Mouse (Mus musculus): ENCODE measurements around the gene Oxsr1.
A peak's percentile ranks its signal among the peaks of the same experiment; 100 is the strongest.
"Not testable (repeated sequence)": the region's sequence is repeated elsewhere in the genome, so short reads cannot be mapped to it uniquely, and the experiment has no call there.

Gene Oxsr1

DNA sequence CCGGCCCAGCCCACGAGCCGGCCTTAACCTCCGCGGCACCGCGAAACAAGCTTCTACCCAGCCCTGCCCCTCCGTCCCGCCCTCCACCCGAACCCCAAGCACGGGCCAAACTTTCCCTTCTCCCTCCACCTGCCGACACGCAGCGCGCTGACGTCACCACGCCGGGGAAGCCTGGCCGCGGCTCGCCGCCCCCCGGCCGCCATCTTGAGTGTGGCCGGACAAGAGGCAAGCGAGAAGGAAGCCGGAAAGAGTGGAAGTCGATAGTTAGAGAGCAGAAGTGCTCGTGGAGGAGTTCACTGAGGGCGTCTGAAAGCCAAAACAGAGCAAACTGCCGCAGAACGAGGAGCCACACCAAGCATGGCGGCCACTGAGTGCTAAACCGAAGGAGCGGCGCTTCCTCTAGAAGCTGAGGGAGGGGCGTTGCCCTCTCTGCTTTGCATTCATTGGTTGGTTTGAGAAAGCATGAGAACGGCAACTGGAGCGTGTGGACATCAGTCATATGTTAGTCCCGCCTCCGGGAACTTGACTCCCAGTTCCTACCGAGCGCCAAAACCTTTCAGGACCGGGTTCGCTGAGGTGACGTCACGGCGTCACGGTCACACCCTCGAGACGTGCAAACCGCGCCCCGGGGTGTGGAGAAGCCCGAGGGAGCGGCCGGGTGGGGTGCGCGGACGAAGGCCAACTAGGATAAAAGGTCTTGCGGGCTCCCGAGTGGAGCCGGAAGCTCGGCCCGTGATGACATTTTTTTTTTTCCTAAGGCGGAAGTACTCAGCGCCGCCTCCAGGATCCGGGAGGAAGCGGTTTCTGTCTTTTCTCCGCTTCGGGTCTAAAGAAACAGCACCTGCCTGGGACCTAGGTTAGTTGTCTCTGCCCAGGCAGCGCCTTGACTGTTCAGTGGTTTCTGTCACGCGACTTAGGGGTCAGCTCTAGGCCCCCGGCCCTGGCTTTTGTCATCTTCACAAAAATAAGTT is at the start of gene Oxsr1:
Gene Oxsr1 (minus strand): TSS at position 139 of the 971 bp plus-strand sequence.
- DNase-seq (ENCODE audit: low read depth, low spot score), result peak; percentile 98

DNA sequence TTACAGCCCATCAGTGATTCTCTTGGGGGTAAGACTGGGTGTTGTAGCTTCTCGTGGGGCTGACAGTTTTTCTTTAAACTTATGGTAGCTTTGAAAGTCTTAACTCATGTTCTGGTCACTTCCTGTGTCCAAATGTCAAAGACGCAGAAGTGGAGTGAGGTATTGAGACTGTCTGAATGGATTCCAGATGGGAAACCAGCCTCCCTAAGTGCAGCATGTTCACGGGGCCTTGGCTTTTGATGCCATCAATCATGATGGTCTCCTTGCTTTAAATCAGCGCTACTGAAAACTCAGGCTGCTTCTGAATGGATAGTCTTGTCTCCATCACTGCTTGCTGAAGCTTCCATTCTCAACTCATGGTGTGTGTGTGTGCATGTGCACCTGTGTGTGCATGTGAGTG is 49.0 kb upstream of the Oxsr1 start:
- DNase-seq (ENCODE audit: low read depth, low spot score), result no peak

DNA sequence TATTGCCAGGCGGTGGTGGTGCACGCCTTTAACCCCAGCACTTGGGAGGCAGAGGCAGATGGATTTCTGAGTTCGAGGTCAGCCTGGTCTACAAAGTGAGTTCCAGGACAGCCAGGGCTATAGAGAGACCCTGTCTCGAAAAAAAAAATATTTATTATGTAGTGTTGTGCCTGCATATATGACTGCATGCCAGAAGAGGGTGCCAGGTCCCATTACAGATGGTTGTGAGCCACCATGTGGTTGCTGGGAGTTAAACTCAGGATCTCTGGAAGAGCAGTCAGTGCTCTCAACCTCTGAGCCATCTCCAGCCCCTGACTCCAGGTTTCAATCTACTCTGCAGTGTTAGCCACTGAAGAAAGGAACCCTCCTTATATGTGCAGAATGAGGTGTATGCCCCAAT is 48.5 kb upstream of the Oxsr1 start:
- DNase-seq (ENCODE audit: low read depth, low spot score), result not testable (repeated sequence)

DNA sequence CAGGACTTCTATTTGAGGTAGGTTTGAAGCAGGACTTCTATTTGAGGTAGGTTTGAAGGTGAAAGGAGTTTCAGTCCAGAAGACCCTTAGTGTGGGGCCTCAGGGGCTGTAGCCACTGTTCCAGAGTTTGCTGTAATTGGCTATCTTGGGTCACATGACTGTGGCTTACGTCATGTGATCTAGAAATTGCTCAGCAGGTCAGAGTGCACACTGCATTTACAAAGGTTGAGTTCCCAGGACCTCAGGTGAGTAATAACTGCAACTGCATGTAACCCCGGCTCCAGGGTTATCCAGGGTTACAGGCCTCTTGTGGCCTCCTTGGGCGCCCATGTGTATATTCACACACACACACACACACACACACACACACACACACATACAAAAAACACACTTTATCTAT is 46.1 kb upstream of the Oxsr1 start:
- no peak for DNase-seq (ENCODE audit: low read depth, low spot score)

DNA sequence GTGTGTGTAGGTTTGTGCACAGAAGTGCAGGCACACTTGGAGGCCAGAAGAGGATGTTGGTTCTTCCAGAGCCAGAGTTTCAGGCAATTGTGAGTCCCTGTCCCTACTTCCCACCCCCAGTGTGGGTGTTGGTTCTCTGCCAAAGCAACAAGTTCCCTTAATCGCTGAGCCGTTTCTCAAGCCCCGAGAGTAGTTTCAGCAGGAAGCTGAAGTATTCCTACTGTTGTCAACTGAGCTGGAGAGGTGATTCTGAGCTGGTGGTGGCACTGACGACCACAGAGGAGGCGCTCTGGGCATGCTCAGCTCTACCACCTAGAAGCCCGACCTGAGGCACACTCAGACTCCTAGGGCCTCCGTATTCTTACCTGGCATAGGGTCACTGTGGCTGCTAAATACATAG is 43.1 kb upstream of the Oxsr1 start, which contains the start of gene Slc22a14:
Gene Slc22a14 (minus strand): TSS at position 270 of the 400 bp plus-strand sequence.
- no peak for DNase-seq (ENCODE audit: low read depth, low spot score)

DNA sequence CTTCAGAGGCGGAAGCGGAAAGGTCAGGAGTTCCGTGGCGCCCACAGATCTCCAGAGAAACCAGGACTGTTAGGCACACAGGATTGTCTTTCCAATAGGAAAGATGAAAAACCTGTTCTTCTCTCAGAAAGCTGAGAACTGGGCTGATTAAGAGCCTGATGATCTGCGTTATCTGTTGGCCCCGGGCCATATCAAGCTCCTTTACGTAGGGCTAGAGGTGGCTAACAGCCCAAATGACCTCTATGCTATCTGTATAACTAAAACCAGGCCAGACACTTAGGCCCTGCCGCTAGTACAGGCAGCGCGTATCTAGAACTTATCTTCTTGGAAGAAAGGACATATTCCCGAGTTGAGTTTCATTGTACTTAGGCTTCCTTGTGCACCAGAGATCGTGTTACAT is 41.0 kb upstream of the Oxsr1 start:
- DNase-seq (ENCODE audit: low read depth, low spot score), result no peak

DNA sequence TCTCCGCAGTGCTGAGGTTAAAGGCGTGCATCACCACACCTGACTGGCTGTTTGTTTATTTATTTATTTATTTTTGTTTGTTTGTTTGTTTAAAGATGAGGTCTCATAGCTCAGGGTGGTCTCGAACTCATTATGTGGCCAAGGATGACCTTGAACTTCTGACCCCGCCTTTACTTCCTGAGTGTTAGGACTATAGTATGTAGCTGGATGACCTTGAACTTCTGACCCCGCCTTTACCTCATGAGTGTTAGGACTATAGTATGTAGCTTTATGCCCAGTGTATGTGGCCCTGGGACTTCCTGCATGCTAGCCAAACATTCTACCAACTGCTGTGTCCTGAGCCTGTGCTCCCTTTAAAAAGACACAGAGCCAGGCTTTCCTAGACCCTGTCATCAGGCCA is 39.2 kb upstream of the Oxsr1 start:
- DNase-seq (ENCODE audit: low read depth, low spot score), result no peak

DNA sequence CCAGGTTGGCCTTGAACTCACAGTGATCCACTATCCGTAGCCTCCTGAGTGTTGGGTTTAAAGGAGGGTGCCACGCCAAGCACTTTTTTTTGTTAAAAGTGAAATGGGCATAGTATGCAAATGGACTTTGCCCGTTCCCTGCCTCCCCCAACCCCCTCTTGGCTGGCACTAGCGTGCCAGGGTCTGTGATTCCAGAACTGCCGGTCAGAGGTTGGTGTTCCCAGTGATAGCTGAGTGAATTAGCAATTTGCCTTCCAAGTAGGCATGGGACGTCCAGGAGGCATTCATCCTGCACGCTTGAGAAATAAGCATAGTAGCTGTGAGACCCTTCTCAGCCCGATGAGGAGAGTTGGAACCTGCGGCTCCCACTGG is 35.8 kb upstream of the Oxsr1 start:
- no peak for DNase-seq (ENCODE audit: low read depth, low spot score)

DNA sequence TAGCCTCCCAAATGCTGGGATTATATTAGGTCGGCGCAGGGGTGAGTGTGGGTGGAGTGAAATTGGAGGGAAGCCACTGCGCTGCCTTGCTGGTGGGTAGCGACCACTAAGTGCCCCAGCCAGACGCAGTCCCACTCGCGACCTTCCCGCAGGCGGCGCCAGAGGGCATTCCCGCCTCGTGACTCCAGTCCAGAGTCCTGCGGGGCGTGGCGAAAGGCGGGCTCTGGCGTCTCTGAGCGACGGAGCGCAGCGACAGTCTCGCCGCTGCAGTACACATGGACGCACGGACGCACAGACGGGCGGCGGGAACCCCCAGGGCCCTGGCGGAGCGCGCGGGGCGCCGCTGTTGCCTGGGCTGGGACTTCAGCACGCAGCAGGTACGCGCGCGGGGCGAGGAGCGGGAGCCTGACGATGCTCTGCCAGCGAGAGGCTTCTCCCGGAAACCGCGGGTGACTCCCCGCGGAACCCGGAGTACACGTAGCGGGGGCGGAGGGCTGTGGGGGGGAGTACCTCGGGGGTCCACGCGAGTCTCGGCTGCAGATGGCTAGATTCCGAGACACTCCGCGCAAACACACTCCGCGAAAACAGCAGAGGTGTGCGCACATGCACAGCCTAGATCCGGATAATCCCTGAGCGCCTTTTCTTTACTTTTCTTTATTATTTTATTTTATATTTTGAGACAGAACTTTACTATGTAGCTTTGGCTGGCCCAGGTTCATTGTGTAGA is 35.3 kb upstream of the Oxsr1 start, which contains the start of gene Xylb:
Gene Xylb (plus strand): TSS at position 51 of the 727 bp plus-strand sequence.
- DNase-seq (ENCODE audit: low read depth, low spot score), result peak; percentile 90

DNA sequence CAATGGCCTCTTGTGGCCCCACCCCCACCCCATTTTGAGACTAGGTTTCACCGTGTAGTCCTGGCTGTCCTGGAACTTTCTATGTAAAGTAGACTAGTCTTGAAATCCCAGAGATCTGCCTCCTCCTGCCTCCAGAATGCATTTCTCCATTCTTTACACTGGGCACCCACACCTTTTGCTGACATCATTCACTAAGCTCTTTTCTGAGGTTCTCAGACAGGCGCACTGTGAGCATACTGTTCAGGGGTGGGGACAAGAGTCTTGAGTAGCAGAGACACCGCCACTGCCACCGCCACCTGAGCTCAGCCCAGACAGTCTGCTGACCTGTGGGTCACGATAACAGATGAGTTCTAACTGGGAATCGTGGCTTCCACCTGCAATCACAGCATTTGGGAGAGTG is 33.7 kb upstream of the Oxsr1 start:
- no peak for DNase-seq (ENCODE audit: low read depth, low spot score)

DNA sequence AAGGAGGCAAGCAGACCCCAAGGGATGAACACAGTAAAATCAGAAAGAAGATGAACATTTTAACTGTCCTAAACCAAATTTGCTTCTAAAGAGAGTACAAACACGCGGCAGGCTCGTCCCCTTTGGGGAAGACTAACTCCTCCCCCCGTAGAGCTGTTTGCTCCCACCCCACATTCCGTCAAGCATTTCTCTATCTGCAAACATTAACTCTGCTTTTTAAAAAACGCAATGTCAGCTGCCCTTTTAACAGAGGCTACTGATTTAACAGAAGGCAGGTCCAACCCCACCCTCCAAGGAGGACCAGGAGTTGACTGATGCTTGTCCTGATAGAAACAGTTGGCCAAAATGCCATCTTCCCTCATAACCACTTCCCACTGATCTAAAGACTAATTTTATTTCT is 31.7 kb upstream of the Oxsr1 start:
- DNase-seq (ENCODE audit: low read depth, low spot score), result no peak

DNA sequence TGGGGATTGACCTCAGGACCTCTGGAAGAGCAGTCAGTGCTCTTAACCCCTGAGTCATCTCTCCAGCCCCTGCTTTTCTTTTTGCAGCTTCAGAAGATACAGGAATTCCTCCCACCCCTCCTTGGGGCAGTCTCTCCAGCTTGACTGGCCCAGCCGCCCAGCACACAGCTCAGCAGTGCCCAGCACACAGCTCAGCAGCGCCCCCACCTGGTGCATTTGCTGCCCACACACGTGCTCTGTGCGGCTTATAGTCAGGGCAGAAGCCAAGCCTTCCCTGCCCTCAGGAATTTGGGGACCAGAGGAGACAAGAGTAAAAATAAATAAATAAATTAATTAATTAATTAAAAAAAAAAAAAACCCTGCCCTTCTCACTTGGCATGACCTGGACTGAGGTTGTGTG is 29.8 kb upstream of the Oxsr1 start:
- DNase-seq (ENCODE audit: low read depth, low spot score), result peak; percentile 52

DNA sequence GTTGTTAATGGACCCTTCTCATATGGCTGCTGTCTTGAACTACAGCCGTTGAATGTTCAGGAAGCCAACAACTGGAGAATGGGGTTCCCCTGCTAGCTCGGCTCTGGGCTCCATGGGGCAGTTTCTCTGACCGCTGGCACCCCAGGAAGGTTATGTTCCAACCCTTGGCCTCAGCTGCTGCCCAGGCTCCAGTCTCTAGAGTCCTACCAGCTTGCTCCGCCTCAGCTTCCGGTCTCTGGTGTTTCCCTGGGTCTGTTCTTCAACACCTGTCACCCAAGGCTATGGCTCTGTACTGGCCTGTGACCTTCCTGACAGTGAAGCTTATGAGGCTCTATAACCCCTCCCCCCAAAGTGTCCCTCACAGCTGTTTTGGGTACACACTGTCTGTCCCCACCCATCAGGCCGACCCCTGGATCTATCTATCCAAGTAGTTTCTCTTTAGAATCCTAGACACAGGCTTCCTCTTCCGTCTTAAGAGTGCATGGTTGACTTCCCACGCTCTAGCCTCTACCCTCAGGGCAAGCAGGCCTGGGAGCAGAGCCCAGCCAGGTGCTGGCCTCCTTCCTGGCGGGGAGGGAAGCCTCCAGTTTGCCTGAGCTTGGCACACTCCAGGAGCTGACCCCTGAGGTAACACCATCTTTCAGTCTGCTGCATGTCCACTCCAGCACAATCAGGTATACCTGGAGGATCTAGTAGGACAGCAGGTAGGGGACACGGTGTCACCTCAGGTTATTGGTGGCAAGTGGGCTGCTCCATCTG is 28.9 kb upstream of the Oxsr1 start:
- DNase-seq (ENCODE audit: low read depth, low spot score), result no peak

DNA sequence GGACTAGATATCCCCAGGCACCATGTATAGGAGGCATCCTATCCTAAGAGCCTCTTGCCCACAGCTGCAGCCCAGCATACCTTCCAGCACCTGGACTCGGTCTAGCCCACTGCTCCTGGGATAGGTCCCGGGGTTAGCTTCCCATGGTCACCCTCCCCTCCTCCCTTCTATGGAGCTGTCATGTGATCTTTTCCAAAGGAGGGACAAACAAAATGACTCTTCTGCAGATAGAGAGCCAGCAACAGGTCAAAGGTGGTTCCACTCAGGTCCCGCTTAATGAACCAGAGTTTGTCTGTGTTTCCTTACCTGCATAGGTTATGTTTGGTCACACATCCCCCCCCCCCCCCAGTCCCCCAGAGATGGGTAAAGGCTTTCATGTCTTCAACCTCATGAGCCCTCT is 28.3 kb upstream of the Oxsr1 start:
- DNase-seq (ENCODE audit: low read depth, low spot score), result no peak

DNA sequence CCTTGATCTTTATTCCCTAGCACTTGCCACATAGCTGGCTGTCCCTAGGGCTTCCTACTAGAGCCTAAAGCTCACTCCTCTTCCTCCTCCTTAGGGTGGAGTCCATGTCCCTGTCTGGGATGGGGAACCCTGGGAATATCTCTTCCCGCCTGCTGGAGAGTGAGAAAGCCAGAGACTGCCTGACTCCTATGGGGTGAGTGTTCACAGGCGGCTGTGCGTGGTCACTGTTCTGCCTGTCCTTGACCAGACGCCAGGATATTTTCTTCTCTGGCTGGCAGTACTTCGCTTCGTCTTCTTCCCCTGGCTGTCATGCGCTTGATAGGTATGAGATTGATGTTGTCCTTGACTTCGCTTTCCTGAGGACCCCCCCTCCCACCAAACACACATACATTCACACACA is 24.1 kb upstream of the Oxsr1 start:
- no peak for DNase-seq (ENCODE audit: low read depth, low spot score)

DNA sequence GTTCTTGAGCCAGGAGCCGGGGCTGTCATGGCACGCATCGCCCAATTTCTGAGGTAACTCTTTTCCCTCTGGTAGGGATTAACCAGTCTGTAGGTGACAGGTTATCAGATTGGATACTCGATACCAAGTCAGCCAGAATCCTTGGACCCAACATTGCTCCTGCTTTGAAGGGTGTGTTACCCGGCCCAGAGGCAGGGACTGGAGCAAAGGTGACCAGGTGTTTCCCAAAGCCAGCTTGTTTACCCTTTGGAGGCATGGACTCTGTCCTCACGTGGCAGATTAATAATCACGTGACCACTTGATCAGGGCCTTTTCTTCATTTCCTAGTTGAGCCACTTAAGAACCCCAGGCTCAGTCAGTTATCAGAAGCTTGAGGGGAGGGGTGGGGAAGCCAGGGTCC is 20.5 kb upstream of the Oxsr1 start:
- DNase-seq (ENCODE audit: low read depth, low spot score), result no peak

DNA sequence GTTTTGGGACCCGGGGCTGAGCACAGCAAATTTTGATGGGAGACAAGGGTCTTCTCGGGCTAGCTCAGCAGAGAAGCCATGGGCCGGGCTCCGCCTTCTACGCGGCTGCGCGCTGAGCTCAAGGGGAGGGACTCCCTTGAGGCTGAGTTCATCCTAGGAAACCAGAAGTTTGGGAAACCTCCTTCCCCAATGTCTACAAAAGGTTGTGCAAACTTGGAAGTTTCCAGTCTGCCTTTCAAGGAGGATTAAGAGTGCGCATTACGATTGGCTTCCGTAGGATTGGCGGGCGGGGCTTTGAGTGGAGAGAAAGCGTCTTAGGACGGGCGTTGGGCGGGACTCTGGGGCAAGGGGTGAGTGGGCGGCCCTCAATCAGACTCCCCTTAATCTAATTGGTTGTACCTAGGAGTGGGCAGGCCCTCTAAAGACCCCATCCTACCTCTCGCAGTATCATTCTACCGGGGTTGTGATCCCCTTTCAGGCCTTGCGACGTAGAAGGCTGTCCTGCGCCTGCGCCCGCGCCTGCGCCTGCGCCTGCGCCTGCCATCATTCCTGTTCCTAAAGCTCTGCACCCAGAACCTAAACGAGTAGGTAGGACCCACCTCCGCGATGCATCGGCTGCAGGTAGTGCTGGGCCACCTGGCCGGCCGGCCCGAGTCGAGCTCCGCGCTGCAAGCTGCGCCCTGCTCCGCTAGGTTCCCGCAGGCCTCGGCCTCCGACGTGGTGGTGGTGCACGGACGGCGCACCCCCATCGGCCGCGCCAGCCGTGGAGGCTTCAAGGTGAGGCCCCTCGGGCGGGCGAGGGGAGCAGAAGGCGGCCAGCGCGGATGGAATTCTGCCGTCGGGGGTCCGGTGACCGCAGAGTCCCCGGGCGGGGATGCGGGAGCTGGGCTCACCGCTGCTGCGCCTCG is 18.9 kb upstream of the Oxsr1 start, which contains the start of gene Myd88:
Gene Myd88 (minus strand): TSS at position 503 of the 908 bp plus-strand sequence.
- DNase-seq (ENCODE audit: low read depth, low spot score), result peak; percentile 96

DNA sequence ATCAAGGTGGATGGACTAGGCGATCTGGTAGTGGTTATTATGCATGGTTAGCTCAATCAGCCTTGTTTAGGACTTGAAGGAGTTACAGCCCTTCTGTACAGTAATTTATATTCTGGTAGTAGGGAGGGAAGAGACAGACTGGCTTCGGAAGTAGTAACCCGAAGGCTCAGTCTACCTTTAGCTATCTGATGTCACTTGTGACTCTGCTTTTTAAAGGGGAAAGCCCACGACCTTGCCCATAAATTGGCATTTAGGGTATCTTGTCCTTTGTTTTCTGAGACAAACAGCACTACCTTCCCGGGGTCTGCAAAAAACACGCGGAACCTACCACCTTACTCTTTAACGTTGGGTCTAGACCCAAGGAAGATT is 18.0 kb upstream of the Oxsr1 start:
- no peak for DNase-seq (ENCODE audit: low read depth, low spot score)

DNA sequence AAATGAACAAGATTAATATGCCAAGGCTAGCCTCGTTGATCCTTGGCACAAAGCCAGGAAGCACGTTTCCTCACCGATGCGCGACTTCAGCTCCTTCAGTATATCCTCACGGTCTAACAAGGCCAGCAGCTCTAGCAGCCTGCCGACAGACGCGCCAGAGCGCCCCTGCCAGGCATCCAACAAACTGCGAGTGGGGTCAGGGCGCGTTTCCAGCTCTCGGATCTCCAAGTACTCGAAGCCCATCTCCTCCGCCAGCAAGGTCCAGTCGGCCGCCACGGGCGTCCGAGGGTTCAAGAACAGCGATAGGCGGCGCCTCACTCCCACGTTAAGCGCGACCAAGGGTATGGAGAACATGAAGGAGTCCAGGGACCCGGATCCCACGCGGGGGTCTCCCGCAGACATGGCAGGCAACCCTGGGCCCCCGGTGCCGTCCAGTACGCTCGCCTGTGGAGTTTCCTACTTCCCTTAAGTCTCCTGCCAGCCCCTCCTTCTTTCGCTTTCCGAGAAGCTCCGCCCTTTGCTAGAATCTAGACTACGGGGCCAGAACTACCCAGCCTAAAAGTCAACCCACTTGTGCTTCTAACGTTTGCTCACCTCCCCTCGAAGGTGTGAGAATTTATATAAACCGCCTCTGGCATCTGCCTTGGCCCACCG is 17.5 kb upstream of the Oxsr1 start, which contains the start of gene Acaa1a:
Gene Acaa1a (plus strand): TSS at position 119 of the 654 bp plus-strand sequence.
- no peak for DNase-seq (ENCODE audit: low read depth, low spot score)

DNA sequence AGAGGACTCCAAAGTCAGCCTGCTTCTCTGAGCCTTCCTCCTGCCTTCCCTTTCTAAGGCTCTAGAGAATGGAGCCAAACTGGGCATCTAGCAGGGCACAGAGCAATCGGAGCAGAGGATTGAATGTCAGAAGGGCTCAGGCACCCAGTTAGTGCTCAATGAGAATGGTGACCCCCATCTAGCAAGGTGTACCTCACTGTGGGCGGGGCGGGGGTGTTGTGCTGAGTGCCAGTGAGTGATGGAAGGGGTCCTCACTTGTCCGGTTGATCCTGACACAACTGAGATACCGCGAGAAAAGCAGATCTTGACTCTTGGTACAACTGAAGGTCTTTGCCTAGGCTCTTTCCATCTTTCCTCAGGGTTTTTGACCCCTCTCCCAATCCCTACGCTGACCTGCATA is 16.9 kb upstream of the Oxsr1 start:
- no peak for DNase-seq (ENCODE audit: low read depth, low spot score)
